Mouse (Mus musculus) olfactory bulb, adult 2 months (tissue): ENCODE data around the gene Gm9837.

Experiments
- CTCF ChIP-seq: fragments of 200-500 bp; IDR thresholded peaks from 2 replicates; pipeline ENCODE4 v1.5.1; 2012; ENCODE audit warnings: low read depth, mild to moderate bottlenecking, low read length, moderate library complexity; ENCODE audit not compliant: insufficient read depth
- POLR2A ChIP-seq: fragments of 200-500 bp; IDR thresholded peaks from 2 replicates; pipeline ENCODE4 v1.6.1; 2012; ENCODE audit warnings: mild to moderate bottlenecking, low read depth, low read length, moderate library complexity; ENCODE audit not compliant: insufficient read depth

DNA sequence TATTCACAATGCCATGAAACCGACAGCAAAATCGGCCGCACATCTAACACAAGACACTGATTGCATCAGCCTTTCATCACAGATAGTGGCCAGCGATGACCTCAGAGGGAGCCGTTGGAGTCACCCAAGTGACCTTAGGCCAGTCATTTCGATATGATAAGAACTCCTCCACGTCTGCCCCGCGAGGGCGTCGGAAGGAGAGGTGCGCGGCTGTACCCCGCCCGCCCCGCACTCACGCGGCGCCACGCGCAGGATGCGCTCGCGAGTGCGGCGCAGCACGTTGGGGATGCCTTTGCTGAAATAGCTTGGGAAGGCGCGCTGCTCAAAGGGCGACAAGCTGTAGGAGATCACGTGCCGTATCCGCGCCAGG lies 40.0 kb downstream of the Gm9837 start:
- TF ChIP-seq POLR2A = no peak
- TF ChIP-seq CTCF = no peak
